ENCODE assay signal across 8 mouse cellular contexts in the genomic region with DNA sequence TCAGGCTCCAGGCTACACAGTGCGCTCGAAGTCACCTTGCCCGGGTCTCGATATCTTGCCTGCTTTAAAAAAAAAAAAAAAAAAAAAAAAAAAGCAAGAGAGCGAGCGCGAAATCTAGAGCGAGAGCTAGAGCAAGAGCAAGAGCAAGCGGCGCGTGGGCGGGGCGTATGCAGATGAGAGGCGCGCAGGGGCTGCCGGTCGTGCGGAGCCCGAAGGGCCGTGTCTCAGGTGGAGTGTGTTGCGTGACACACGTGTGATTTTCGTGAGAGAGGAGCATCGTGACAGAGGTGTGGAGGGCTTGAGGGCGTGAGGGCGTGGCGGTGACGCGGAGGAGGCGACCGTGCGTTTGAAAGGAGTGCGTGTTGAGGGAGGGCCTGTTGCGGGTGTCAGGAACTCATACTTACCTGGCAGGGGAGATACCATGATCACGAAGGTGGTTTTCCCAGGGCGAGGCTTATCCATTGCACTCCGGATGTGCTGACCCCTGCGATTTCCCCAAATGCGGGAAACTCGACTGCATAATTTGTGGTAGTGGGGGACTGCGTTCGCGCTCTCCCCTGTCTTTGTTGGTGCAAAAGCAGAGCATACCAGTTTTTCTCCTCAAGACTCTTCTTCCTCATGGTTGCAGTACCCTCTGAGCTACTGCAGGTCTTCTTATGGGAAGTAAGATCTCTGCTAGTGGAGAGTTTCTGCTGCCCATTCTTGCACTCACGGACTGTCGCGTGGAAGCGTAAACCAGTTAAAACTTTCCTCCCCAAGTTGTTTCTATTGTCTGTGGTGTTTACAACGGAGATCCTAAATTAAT. TPM values are rescaled to one million over a fixed set of nuclear protein-coding genes. Genes with fewer than 3 reads are reported as not detected.
DNase-seq lines count a peak whose midpoint lies in the region; ATAC-seq lines count a peak whose summit lies in the region.
"Not testable (repeated sequence)": the region's sequence is repeated elsewhere in the genome, so short reads cannot be mapped to it uniquely, and the experiment has no call there.

No protein-coding gene starts in this region.

- H3K4me1 ChIP-seq in embryonic facial prominence, embryonic 12.5 days; hindbrain, embryonic 12.5 days; liver, embryonic 15.5 days (replicated peaks); midbrain, embryonic 14.5 days (ENCODE audit: control insufficient read depth, insufficient read depth, low read length): not testable (repeated sequence)

- intact Hi-C loops in gastrocnemius, postnatal 36 days (cut with DNase I) = not testable (repeated sequence)

- not testable (repeated sequence) for H3K4me3 ChIP-seq in embryonic facial prominence, embryonic 12.5 days; hindbrain, embryonic 12.5 days; liver, embryonic 15.5 days (replicated peaks); midbrain, embryonic 14.5 days (replicated peaks; ENCODE audit: low read depth, low read length)

- H3K27me3 ChIP-seq in embryonic facial prominence, embryonic 12.5 days; hindbrain, embryonic 12.5 days; liver, embryonic 15.5 days; midbrain, embryonic 14.5 days (ENCODE audit: control insufficient read depth, insufficient read depth, low read length): not testable (repeated sequence)

- not testable (repeated sequence) for H3K36me3 ChIP-seq in embryonic facial prominence, embryonic 12.5 days; hindbrain, embryonic 12.5 days; liver, embryonic 15.5 days (replicated peaks); midbrain, embryonic 14.5 days (ENCODE audit: control insufficient read depth, insufficient read depth, low read length)

- ATAC-seq in embryonic facial prominence, embryonic 12.5 days (ENCODE audit: insufficient number of reproducible peaks, insufficient read depth, low FRiP score, low TSS enrichment) = peak; percentile 52
- peak; percentile 55 for ATAC-seq in hindbrain, embryonic 12.5 days (ENCODE audit: low FRiP score)
- ATAC-seq in liver, embryonic 15.5 days (ENCODE audit: insufficient read depth) = peak; percentile 53
- ATAC-seq in midbrain, embryonic 14.5 days (ENCODE audit: low FRiP score, low TSS enrichment) = peak; percentile 73

- not testable (repeated sequence) for H3K9ac ChIP-seq in embryonic facial prominence, embryonic 12.5 days; hindbrain, embryonic 12.5 days; liver, embryonic 15.5 days; midbrain, embryonic 14.5 days (replicated peaks; ENCODE audit: low read length)

- not testable (repeated sequence) for H3K27ac ChIP-seq in embryonic facial prominence, embryonic 12.5 days; hindbrain, embryonic 12.5 days; liver, embryonic 15.5 days (replicated peaks); midbrain, embryonic 14.5 days (replicated peaks; ENCODE audit: low read depth, low read length)

- not testable (repeated sequence) for H3K4me2 ChIP-seq in embryonic facial prominence, embryonic 12.5 days (replicated peaks); hindbrain, embryonic 12.5 days (replicated peaks); liver, embryonic 15.5 days; midbrain, embryonic 14.5 days (ENCODE audit: low read length)

- H3K9me3 ChIP-seq in embryonic facial prominence, embryonic 12.5 days; hindbrain, embryonic 12.5 days (replicated peaks); liver, embryonic 15.5 days (replicated peaks); midbrain, embryonic 14.5 days (ENCODE audit: control insufficient read depth, low read length): not testable (repeated sequence)

- peak; percentile 78 to 79 for DNase-seq in B cell, adult 2 months
- DNase-seq in gastrocnemius, postnatal 36 days = peak; percentile 25 to 39
- peak; percentile 54 to 59 for DNase-seq in kidney, postnatal 36 days
- DNase-seq in midbrain, embryonic 14.5 days = not testable (repeated sequence)
- DNase-seq in spleen, postnatal 4 days (ENCODE audit: low spot score in 2 of 2) = peak; percentile 52 to 77

- 0% methylated on average over 6 of the region's 48 CpGs for WGBS in embryonic facial prominence, embryonic 12.5 days
- 0% methylated on average over 6 of the region's 48 CpGs for WGBS in hindbrain, embryonic 12.5 days
- 0% methylated on average over 6 of the region's 48 CpGs for WGBS in liver, embryonic 15.5 days (ENCODE audit: insufficient replicate concordance)
- 3% methylated on average over 3 of the region's 48 CpGs for WGBS in midbrain, embryonic 14.5 days

RNA-seq across cellular contexts. Expression of a gene that starts 18.3 kb away (rescaled TPM):
- polyA plus RNA-seq in embryonic facial prominence, embryonic 12.5 days (2016; fragmentation: Nextera tagmentation; extraction: Ambion mirVana) = 67.3 and 67.5 TPM in 2 replicates
- total RNA-seq in gastrocnemius, postnatal 36 days (2021) = 10 to 100 TPM; 16.7 to 20.3 TPM
- polyA plus RNA-seq in hindbrain, embryonic 12.5 days (2016; fragmentation: Nextera tagmentation; extraction: Ambion mirVana) = 79.8 and 85.3 TPM in 2 replicates
- 32.2 and 36.2 TPM in 2 replicates for polyA plus RNA-seq in liver, embryonic 15.5 days (2015; fragmentation: Nextera tagmentation; extraction: Ambion mirVana)
- 85.0 and 103 TPM in 2 replicates for polyA plus RNA-seq in midbrain, embryonic 14.5 days (2014; fragmentation: Nextera tagmentation; extraction: Ambion mirVana)

RNA-seq across cellular contexts. Expression of a gene that starts 57.7 kb away (rescaled TPM):
- 187 and 197 TPM in 2 replicates for polyA plus RNA-seq in embryonic facial prominence, embryonic 12.5 days (2016; fragmentation: Nextera tagmentation; extraction: Ambion mirVana)
- total RNA-seq in gastrocnemius, postnatal 36 days (2021) = 10 to 100 TPM; 14.8 to 16.9 TPM
- polyA plus RNA-seq in hindbrain, embryonic 12.5 days (2016; fragmentation: Nextera tagmentation; extraction: Ambion mirVana) = 166 and 176 TPM in 2 replicates
- polyA plus RNA-seq in liver, embryonic 15.5 days (2015; fragmentation: Nextera tagmentation; extraction: Ambion mirVana) = 76.4 and 80.3 TPM in 2 replicates
- polyA plus RNA-seq in midbrain, embryonic 14.5 days (2014; fragmentation: Nextera tagmentation; extraction: Ambion mirVana) = 185 and 200 TPM in 2 replicates
